Mouse (Mus musculus) C2C12 (cell line): ENCODE data around the gene Zfp607a.

Experiments
- CTCF ChIP-seq: IDR thresholded peaks from one replicate; pipeline ENCODE4 v1.5.1; 2011; ENCODE audit not compliant: control insufficient read depth, insufficient read depth, insufficient read length
- FOSL1 ChIP-seq: IDR thresholded peaks from one replicate; pipeline ENCODE4 v1.8.0; 2011; ENCODE audit warnings: mild to moderate bottlenecking, low read length; ENCODE audit not compliant: poor library complexity, insufficient read depth, severe bottlenecking
- MAX ChIP-seq: IDR thresholded peaks from one replicate; pipeline ENCODE4 v1.6.1; 2011; ENCODE audit warnings: mild to moderate bottlenecking, control low read depth
- USF1 ChIP-seq: IDR thresholded peaks from one replicate; pipeline ENCODE4 v1.6.1; 2011; ENCODE audit warnings: low read depth, mild to moderate bottlenecking, control low read depth, moderate library complexity

DNA sequence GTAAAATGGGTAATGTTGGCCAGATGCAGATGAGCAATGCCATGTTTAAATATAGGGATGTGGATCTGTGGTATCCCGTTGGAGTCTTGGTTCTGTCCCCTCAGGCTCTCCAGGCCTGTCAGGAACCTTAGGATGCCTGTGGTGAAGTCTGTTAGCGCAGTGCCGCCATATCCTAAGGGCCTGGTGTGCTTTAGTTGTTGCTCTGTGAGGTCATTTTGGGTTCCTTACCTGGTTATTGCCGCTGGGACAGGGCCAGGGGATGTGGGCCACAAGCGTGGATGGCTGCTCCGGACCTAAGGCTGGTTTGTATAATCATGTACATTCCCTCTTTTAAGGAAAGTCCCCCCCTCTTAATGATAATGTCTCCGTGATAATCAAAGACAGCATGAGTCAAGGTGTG lies 17.7 kb upstream of the Zfp607a start:
- TF ChIP-seq MAX, result no peak
- no peak for TF ChIP-seq CTCF
- no peak for TF ChIP-seq USF1
- no peak for TF ChIP-seq FOSL1
